In the genomic region with DNA sequence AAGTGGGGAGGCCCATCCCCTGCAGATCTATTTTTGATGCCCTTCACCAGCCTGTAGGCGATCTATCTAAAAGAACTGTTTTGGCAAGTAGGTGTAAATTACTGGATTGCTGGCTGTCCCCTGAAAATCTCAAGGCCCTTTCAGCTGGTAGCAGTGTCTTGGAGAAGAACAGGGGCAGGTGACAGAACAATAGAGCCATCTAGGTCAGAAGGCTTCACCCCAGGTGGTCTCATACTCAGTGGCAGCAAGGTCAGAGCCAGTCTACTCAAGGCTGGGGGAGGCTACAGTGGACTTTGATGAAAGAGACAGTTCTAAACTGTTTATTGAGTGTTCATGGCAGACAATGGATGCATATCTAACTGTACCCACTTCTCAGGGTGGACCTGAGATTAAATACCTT, we compare ENCODE assay signal across 22 mouse cellular contexts. TPM values are rescaled to one million over a fixed set of nuclear protein-coding genes. Genes with fewer than 3 reads are reported as not detected.
DNase-seq lines count a peak whose midpoint lies in the region; TF ChIP-seq lines count a peak whose summit lies in the region.
"Had no signal": no experiment of that assay in that cellular context is flagged by ENCODE, and none has a peak within 500 bp of the region (broad histone marks: within the 10 kb centered on the region; RNA-seq: fewer than 3 reads in every experiment).

No protein-coding gene starts in this region.

- H3K27ac ChIP-seq in layer of hippocampus, adult 2 months, result peak overlapping the region; percentile 29; the same call in 1 of the 2 replicates
- H3K27ac ChIP-seq: embryonic facial prominence, embryonic 12.5 days; embryonic facial prominence, embryonic 15.5 days; gastrocnemius, adult 2 months; heart, embryonic 13.5 days; hindbrain, embryonic 14.5 days; hindbrain, postnatal 0 days had no signal

- TF ChIP-seq CTCF in layer of hippocampus, adult 2 months (conservative IDR thresholded peaks at IDR 0.05), result no peak

- no peak for DNase-seq in layer of hippocampus, adult 2 months (ENCODE audit: low spot score in 2 of 2)
- no peak for DNase-seq in layer of hippocampus, adult 9-11 months
- peak; percentile 70 for DNase-seq in R1 (ENCODE audit: low read depth, low spot score)
- DNase-seq in brain, adult 2 months (ENCODE audit: low read depth, low spot score), result peak; percentile 48
- no peak for DNase-seq in cerebellum, postnatal 4 days (ENCODE audit: low spot score in 2 of 2)
- DNase-seq in adrenal gland, postnatal 25 days, result no peak
- DNase-seq: adrenal gland, adult 2 months; adrenal gland, postnatal 14 days; cerebellum, adult 18-20 months; cerebellum, adult 9-10 months; cerebellum, postnatal 14 days; gastrocnemius, adult 2 months; gastrocnemius, postnatal 14 days; heart, adult 18-20 months; heart, postnatal 14 days; heart, postnatal 4 days had no signal

- no peak overlapping the region for H3K4me3 ChIP-seq in layer of hippocampus, adult 2 months
- H3K4me3 ChIP-seq: embryonic facial prominence, embryonic 12.5 days; embryonic facial prominence, embryonic 15.5 days; gastrocnemius, adult 2 months; heart, embryonic 13.5 days had no signal

RNA-seq across cellular contexts. Expression of a gene that starts 29.1 kb away (rescaled TPM):
- 100 to 1,000 TPM in 1 of 2 experiments, 10 to 100 TPM in 1; 90.8 to 100 TPM for total RNA-seq in layer of hippocampus, adult 2 months (2021)
- 89.6 and 113 TPM in 2 replicates for total RNA-seq in adrenal gland, postnatal 25 days (2021)
- total RNA-seq: common myeloid progenitor, adult 5-6 weeks had no signal

Comparison
In these comparisons a context has a peak if more than half of its experiments do, and no peak if none do; other contexts are left out.
1. DNase-seq: peak in R1 (single experiment) and brain, adult 2 months (single experiment); none in layer of hippocampus, adult 2 months (0 of 2), layer of hippocampus, adult 9-11 months (single experiment), cerebellum, postnatal 4 days (0 of 2) and adrenal gland, postnatal 25 days (single experiment).